Mouse (Mus musculus) forebrain, embryonic 10.5 days (tissue): ENCODE results near the gene Tbc1d23. TPM values are rescaled to one million over a fixed set of nuclear protein-coding genes. Genes with fewer than 3 reads are reported as not detected.

Experiments used
- DNase-seq: peaks from one replicate; pipeline ENCODE4 v3.0.0-alpha.2; 2017; ENCODE audit warnings: low spot score; ENCODE audit errors: extremely low spot score
- H3K27ac ChIP-seq: fragments of 300-500 bp; sonication (generic); 2 replicates; pipeline ENCODE4 v1.5.1; 2016; ENCODE audit warnings: mild to moderate bottlenecking
- H3K27me3 ChIP-seq: fragments of 300-500 bp; sonication (generic); 2 replicates; pipeline ENCODE4 v1.6.1; 2016; ENCODE audit warnings: mild to moderate bottlenecking; ENCODE audit not compliant: poor library complexity, severe bottlenecking
- H3K36me3 ChIP-seq: fragments of 300-500 bp; sonication (generic); replicated peaks from 2 replicates; pipeline ENCODE4 v1.6.1; 2016; ENCODE audit warnings: mild to moderate bottlenecking, moderate library complexity
- H3K4me1 ChIP-seq: fragments of 300-500 bp; sonication (generic); 2 replicates; pipeline ENCODE4 v1.6.1; 2016
- H3K4me3 ChIP-seq: fragments of 300-500 bp; sonication (generic); 2 replicates; pipeline ENCODE4 v1.5.1; 2016; ENCODE audit warnings: mild to moderate bottlenecking, moderate library complexity
- H3K9me3 ChIP-seq: fragments of 300-500 bp; sonication (generic); 2 replicates; pipeline ENCODE4 v1.6.1; 2016; ENCODE audit warnings: mild to moderate bottlenecking, moderate library complexity
- WGBS: fragments of 180-500 bp; shearing (Covaris S2); methylation state at CpG from one replicate; pipeline ENCODE4 v1.1.7; 2016; 5-methylcytosine and 5-hydroxymethylcytosine counted together
- polyA plus RNA-seq: library from polyadenylated mRNA; unstranded; fragments of >200 nt; fragmentation: Nextera tagmentation; extraction: Ambion mirVana; gene quantifications from 2 replicates; pipeline ENCODE4 v1.2.1, GENCODE M21; 2016

Tbc1d23 gene
- polyA plus RNA-seq, 1 experiment from 2014 or later: 18.2 TPM

DNA sequence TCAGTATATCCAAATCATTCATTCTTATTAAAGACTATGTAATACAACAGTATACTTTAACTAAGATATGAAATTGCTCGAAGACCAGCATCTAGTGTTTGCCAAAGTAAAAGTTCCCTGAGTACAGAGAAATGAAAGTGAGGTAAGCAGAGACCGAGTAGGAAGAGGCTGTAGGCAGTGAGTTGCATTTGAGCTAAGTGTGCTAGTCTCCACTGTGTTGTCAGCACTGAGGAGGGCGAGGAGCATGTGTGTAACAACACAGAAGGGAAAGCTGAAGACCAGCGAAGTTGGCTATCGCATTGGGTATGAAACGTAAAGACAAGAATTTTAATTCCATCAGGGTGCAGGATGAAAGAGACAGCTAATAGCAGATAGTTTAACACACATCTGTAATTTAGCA, 97.7 kb downstream of the Tbc1d23 start:
- WGBS: 90% methylated on average over 6 of the region's 6 CpGs
- H3K27me3 ChIP-seq: no peaks in the 10 kb centered on the region
- no peak overlapping the region for H3K27ac ChIP-seq
- no peak overlapping the region for H3K4me3 ChIP-seq
- peaks cover 49% of the 10 kb centered on the region for H3K36me3 ChIP-seq
- H3K4me1 ChIP-seq: 0 out of 2 replicates have a peak, but pooled peaks cover 6% of the 10 kb centered on the region
- no peaks in the 10 kb centered on the region for H3K9me3 ChIP-seq
- no peak for DNase-seq

DNA sequence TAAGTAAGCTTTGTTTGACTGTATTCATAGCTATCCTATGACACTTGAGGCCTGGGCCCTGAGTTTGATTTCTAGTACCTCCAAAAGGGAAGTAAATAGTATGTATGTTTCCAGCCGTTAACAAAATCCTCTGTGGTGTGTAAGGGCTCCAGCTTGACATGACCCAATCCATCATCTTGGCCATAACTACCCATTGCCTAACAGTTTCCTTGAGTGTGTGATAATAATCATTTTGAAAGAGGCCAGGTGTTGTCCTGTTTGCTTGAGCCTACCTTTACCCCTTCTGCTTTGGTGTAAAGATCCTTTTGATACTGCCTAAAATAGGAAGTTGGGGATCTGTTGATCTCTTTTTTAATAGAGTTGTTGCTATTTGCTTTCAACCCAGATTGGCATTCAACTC, 99.0 kb downstream of the Tbc1d23 start:
- Histone ChIP-seq H3K36me3 (peaks cover 43% of the 10 kb centered on the region), H3K4me1 (0 out of 2 replicates have a peak, but pooled peaks cover 6% of the 10 kb centered on the region), H3K27ac (no peak overlapping the region), H3K4me3 (no peak overlapping the region), H3K9me3 (no peaks in the 10 kb centered on the region), H3K27me3 (no peaks in the 10 kb centered on the region)
- 83% methylated on average over 1 of the region's 1 CpGs for WGBS
- no peak for DNase-seq

DNA sequence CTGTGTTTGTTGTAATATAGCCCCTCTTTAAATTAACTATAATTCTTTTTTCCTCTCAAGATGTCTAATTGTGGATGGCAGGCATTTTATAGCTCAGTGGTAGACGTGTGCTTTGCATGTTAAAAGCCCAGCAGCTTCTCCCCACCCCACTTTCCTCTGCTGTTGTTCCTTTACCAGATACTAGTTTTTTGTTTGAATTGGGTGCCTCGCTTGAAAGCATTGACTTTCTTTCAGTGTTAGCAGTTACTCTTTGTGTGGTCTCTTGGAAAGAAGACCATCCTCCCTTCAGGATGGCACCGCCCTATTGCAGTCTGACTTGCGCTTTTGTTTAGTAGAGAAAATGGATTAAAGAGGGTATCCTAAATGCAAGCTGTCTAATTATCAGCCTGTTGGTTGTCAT, 99.8 kb downstream of the Tbc1d23 start:
- 67% methylated on average over 4 of the region's 4 CpGs for WGBS
- Histone ChIP-seq H3K27ac (no peak overlapping the region), H3K36me3 (peaks cover 38% of the 10 kb centered on the region), H3K27me3 (no peaks in the 10 kb centered on the region), H3K4me3 (no peak overlapping the region), H3K4me1 (0 out of 2 replicates have a peak, but pooled peaks cover 6% of the 10 kb centered on the region), H3K9me3 (no peaks in the 10 kb centered on the region)
- DNase-seq: no peak

DNA sequence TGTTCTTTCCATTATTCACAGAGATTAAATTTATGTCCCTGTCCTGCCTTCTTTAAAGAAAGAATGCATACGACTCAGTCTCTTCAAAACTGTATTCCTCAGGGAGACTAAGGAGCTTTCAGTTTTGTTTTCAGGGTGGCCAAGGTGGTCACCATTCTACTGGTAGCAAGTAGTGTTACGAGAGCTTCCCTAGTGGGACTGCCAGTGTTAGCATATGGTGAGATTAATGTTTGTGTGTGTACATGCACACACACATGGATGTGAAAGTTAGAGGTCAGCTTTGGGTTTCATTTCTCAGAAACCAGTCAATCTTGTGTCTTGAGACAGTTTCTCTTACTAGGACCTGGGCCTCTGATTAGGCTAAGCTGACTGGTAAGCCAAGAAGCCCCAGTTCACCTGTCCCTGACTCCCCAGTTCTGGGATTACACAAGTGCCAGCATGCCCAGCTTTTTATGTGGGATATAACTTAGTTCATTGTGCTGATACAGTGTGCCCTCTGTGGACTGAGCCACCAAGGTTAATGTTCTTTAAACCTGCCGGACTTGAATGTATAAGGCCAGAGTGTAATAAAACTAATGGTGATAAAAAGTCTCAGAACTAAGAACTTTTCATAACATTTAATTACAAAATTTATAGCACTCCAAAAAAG, 100.4 kb downstream of the Tbc1d23 start:
- H3K9me3 ChIP-seq: no peaks in the 10 kb centered on the region
- H3K27me3 ChIP-seq: no peaks in the 10 kb centered on the region
- no peak overlapping the region for H3K27ac ChIP-seq
- H3K36me3 ChIP-seq: peaks cover 31% of the 10 kb centered on the region
- no peak for DNase-seq
- 0 out of 2 replicates have a peak, but pooled peaks cover 6% of the 10 kb centered on the region for H3K4me1 ChIP-seq
- 91% methylated on average over 3 of the region's 3 CpGs for WGBS
- H3K4me3 ChIP-seq: no peak overlapping the region

DNA sequence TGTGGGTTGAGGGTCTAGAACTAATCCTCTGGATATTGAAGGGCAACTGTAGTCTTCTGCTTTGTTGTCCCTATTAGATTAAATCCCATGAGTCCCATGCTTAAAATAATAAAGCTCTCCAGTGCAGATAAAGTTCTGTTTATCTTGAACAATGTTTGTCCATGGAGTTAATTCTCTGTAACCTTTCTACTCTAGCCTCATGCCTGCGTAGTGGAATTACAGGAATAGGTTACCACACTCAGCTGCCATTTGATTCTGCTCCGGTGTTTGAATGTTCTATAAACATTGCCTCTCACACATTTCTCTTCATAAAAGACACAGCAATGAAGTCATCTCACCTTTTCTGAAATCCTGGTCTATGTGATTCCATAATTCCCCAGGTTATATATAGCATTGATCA, 103.5 kb downstream of the Tbc1d23 start:
- Histone ChIP-seq H3K27ac (no peak overlapping the region), H3K4me3 (no peak overlapping the region), H3K4me1 (peaks cover 20% of the 10 kb centered on the region), H3K27me3 (no peaks in the 10 kb centered on the region), H3K36me3 (peaks cover 14% of the 10 kb centered on the region), H3K9me3 (no peaks in the 10 kb centered on the region)
- WGBS: 94% methylated on average over 2 of the region's 2 CpGs
- DNase-seq: no peak

DNA sequence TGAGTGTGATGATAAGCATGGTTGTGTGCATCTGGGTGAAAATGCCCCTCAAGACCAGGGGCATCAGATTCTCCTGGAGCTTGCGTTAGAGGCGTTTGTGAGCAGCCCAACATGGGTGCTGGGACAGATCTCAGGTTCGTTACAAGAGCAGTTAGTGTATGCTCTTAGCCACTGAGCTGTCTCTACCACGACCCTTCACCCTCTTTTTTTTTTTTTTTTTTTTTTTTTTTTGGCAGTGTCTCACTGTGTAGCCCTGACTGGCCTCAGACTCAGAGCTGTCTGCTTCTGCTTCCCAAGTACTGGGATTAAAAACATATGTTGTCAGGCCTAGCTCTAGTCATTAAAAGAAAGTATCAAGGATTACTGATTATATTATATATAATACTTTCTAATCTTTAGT, 105.0 kb downstream of the Tbc1d23 start:
- H3K4me3 ChIP-seq: no peak overlapping the region
- WGBS: 67% methylated on average over 4 of the region's 4 CpGs
- no peak overlapping the region for H3K27ac ChIP-seq
- H3K36me3 ChIP-seq: peaks cover 14% of the 10 kb centered on the region
- no peak for DNase-seq
- H3K4me1 ChIP-seq: peaks cover 24% of the 10 kb centered on the region
- no peaks in the 10 kb centered on the region for H3K9me3 ChIP-seq
- H3K27me3 ChIP-seq: no peaks in the 10 kb centered on the region

DNA sequence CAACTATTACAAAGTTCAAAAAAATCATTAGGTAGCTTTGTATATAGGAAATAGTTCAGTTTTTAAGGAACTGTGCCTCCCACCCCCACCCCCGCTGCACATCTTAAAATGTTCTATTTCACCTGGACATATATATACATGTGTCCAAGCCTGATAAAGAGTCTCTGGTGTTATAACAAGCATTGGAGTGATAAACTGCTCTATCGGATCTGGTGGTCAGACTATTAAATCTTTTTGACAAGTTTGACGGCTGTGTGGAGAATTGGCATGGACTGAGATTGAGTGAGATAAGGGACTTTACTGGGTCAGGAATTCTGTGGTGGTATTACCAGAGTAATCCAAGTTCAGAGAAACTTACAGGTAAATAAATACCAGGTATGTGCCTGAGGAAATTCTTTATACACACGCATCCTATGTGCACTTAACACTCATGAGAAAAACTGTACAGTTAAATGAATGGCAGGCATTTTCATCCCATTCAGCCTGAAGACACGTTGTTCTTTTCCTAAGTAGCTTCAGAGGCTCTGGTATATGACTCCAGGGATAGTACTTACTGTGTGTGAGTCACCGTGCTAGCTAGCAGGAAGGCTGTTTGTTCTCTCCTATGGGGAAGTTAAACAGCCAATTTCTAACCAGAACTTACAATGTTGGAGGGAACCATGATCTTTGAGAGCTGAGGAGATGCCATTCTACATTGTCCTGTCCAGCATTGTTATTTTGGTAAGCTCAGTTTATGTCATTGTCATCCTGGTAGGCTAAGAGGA, 108.4 kb downstream of the Tbc1d23 start:
- Histone ChIP-seq H3K4me3 (peak overlapping the region; percentile 97), H3K27me3 (no peaks in the 10 kb centered on the region), H3K27ac (peak overlapping the region; percentile 96), H3K9me3 (no peaks in the 10 kb centered on the region), H3K36me3 (peaks cover 12% of the 10 kb centered on the region), H3K4me1 (peaks cover 23% of the 10 kb centered on the region)
- WGBS: 77% methylated on average over 6 of the region's 6 CpGs
- DNase-seq: no peak

DNA sequence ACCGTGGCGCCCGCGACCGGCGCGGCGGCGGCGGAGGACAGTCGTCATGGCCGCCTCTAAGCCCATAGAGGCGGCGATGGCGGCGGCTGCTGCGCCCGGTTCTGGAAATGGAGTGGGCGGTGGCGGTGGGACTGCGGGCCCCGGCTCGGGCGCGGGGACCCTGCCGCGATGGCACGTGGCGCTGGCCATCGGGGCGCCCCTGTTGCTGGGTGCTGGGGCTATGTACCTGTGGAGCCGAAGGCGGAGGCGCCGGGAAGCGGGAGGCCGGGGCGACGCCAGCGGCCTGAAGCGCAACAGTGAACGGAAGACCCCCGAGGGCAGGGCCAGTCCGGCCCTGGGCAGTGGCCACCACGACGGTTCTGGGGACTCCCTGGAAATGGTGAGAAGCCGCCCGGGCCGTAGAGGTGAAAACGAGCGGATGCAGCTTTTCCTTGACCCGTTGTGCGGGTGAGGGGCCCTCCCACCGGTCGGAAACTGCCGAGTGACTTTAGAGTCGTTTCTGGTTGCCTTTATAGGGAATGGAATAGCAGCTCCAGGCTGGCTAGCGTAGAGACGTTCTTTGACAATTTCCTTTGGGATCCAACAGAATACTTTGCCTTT, 109.4 kb downstream of the Tbc1d23 start:
- under 1% methylated on average over 59 of the region's 59 CpGs for WGBS
- H3K4me1 ChIP-seq: peaks cover 23% of the 10 kb centered on the region

DNA sequence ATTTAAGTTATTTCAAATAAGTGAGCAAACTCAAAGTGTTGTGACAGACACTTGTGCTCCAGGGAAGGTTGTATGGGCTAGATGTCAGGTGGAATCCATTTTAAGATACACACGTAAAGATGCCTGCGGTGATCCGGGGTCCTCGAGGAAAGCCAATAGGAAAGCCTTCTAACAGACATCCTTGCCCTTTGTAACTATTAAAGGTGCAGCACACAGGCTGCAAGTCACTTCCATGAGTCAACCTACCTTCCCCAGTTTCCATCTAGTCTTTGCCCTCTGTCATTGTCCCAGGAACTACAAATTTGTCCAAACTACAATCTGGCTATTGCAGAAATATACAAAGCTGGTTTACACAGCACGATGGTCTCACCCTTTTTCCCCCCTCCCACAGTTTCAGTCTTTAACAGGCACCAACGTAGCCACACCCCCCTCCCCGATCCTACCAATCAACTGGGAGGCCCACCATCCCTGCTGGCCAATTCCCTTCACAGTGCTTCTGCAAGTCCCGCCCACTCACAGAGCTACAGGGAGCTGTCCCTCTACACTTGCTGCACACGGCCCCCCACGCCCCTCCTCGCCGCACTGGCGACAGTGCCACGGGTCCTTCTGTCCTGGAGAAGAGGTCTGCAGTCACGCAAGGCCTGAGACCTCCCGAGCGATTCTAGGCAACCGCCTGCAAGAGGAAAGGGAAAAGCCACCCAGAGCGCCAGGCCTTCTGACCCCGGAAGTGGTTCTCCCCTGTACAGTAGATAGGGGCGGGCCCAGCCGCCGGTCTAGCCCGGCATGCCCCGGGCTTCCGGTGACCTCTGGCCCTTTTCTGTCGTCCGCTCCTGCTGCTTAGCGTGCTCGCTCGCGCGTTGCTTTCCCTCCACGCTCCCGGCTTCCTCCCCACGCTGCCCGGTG, 110.1 kb downstream of the Tbc1d23 start, which contains the start of gene Tomm70a:
Tomm70a (plus strand) TSS at position 791 of the 903 bp plus-strand sequence.
- Histone ChIP-seq H3K27ac (peak within 1 kb of the TSS; percentile 96), H3K4me1 (peaks cover 23% of the 10 kb centered on the region), H3K9me3 (no peaks in the 10 kb centered on the region), H3K36me3 (0 out of 2 replicates have a peak, but pooled peaks cover 5% of the 10 kb centered on the region), H3K27me3 (no peaks in the 10 kb centered on the region), H3K4me3 (peak within 1 kb of the TSS; percentile 97)
- WGBS: under 1% methylated on average over 37 of the region's 37 CpGs
- peak; percentile 94 for DNase-seq

More for the DNA sequence above, 109.4 kb downstream of the Tbc1d23 start:
- Histone ChIP-seq H3K27ac (peak overlapping the region; percentile 96), H3K4me3 (peak overlapping the region; percentile 97), H3K9me3 (no peaks in the 10 kb centered on the region), H3K36me3 (0 out of 2 replicates have a peak, but pooled peaks cover 5% of the 10 kb centered on the region), H3K27me3 (no peaks in the 10 kb centered on the region)
- DNase-seq: no peak

Other genes starting within 250 kb of the Tbc1d23 start
- not detected in 2 replicates for gene Tmem45a2, start 160.1 kb downstream of the Tbc1d23 start, polyA plus RNA-seq
- gene Tomm70a, start 109.8 kb downstream of the Tbc1d23 start, polyA plus RNA-seq: 50.2 and 52.2 TPM in 2 replicates
- 59.1 and 62.6 TPM in 2 replicates for gene Nit2, start 64.2 kb downstream of the Tbc1d23 start, polyA plus RNA-seq
- gene Tmem30c, start 61.4 kb upstream of the Tbc1d23 start, polyA plus RNA-seq: 0.22 TPM in 1 of 2 replicates, not detected in the other
- 6.3 and 6.7 TPM in 2 replicates for gene Filip1l, start 121.6 kb upstream of the Tbc1d23 start, polyA plus RNA-seq